Mouse (Mus musculus): ENCODE measurements around the gene Pik3cd. TPM values are rescaled to one million over a fixed set of nuclear protein-coding genes. Genes with fewer than 3 reads are reported as not detected.
"Not testable (repeated sequence)": the region's sequence is repeated elsewhere in the genome, so short reads cannot be mapped to it uniquely, and the experiment has no call there.

Gene Pik3cd
- total and polyA plus RNA-seq, 2 experiments from 2014 or later = 9.7 to 15.9 TPM

DNA sequence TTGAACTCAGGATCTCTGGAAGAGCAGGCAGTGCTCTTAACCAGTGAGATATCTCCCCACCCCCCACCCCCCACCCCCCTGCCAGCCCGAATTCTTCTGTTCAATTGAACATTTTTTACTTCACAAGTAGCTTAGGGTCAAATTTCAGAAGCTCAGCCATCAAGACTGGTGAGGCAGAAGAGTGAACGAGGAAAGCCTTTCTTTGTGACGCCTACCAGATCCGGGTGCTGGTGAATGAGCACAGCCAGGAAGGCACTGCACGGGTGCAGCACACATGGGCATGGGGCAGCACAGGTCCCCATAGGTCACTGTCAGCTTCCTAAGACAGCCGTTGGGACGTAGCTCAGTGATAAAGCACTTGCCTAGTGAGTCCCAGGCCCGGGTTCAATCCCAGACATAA is 82.4 kb downstream of the Pik3cd start:
- WGBS = 41% methylated on average over 8 of the region's 8 CpGs
- TF ChIP-seq CTCF (IDR thresholded peaks at IDR 0.05) = no peak
- Histone ChIP-seq H3K9me3 (ENCODE audit: low read length) (no peaks in the 10 kb centered on the region), H3K4me2 (ENCODE audit: low read depth, low read length, poor library complexity, severe bottlenecking) (no peak overlapping the region), H3K4me1 (ENCODE audit: insufficient read depth, low read length) (no peaks in the 10 kb centered on the region), H3K4me3 (ENCODE audit: low read depth, low read length) (no peak overlapping the region), H3K36me3 (ENCODE audit: insufficient read depth, low read length) (peaks cover 3% of the 10 kb centered on the region; the same call in 1 of the 2 replicates), H3K27ac (ENCODE audit: low read depth, low read length) (no peak overlapping the region), H3K27me3 (ENCODE audit: insufficient read depth, low read length) (no peaks in the 10 kb centered on the region), H3K9ac (replicated peaks; ENCODE audit: low read length, poor library complexity, severe bottlenecking) (no peak overlapping the region)
- DNase-seq (ENCODE audit: low spot score) = no peak
- ATAC-seq (ENCODE audit: low FRiP score) = no peak

DNA sequence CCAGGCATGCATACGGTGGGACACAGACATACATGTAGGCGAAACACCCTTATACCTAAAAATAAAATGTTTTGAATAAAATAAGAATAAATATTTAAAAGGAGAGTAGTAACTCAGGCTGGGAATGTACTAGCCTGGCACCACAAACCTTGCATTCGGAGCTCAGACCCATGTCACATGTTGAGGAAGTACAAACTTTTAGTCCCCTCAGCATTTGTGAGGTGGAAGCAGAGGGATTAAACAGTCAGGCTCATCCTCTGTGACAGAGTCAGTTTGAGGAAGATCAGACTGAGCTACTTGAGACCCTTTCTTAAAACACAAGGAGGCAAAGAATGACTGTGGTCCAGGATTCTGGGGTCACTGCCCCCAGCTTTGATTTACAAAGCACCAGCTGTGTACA is 85.4 kb downstream of the Pik3cd start:
- H3K4me2 ChIP-seq (ENCODE audit: low read depth, low read length, poor library complexity, severe bottlenecking); H3K4me1 ChIP-seq (ENCODE audit: insufficient read depth, low read length); H3K36me3 ChIP-seq (ENCODE audit: insufficient read depth, low read length); ATAC-seq (ENCODE audit: low FRiP score); H3K9me3 ChIP-seq (ENCODE audit: low read length); H3K27ac ChIP-seq (ENCODE audit: low read depth, low read length); H3K4me3 ChIP-seq (ENCODE audit: low read depth, low read length); DNase-seq (ENCODE audit: low spot score); H3K9ac ChIP-seq (replicated peaks; ENCODE audit: low read length, poor library complexity, severe bottlenecking); H3K27me3 ChIP-seq (ENCODE audit: insufficient read depth, low read length): not testable (repeated sequence)
- 95% methylated on average over 3 of the region's 3 CpGs for WGBS

DNA sequence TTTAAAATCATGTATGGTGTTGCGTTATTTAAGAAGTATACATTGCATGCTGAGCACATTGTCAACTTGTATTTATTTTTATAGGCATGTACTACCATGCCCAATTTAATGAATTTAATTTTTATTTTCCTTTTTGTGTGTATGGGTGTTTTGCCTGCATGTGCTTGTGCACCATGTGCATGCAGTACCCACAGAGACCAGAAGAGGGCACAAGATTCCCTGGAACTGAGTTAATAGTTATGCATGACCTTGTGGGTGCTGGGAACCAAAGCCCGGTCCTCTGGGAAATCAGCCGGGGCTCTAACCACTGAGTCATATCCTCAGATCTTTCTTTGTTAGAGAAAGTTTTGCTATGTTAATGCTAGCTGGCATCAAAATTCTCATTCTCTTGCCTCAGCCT is 87.5 kb downstream of the Pik3cd start:
- H3K27ac ChIP-seq (ENCODE audit: low read depth, low read length) = no peak overlapping the region
- H3K27me3 ChIP-seq (ENCODE audit: insufficient read depth, low read length) = no peaks in the 10 kb centered on the region
- no peak overlapping the region for H3K9ac ChIP-seq (replicated peaks; ENCODE audit: low read length, poor library complexity, severe bottlenecking)
- peak; percentile 57 for TF ChIP-seq CTCF (IDR thresholded peaks at IDR 0.05)
- DNase-seq (ENCODE audit: low spot score) (no peak), ATAC-seq (ENCODE audit: low FRiP score) (no peak)
- no peaks in the 10 kb centered on the region for H3K4me1 ChIP-seq (ENCODE audit: insufficient read depth, low read length)
- peaks cover 3% of the 10 kb centered on the region; the same call in 1 of the 2 replicates for H3K36me3 ChIP-seq (ENCODE audit: insufficient read depth, low read length)
- WGBS = over 99% methylated on average over 3 of the region's 3 CpGs
- H3K4me3 ChIP-seq (ENCODE audit: low read depth, low read length) = no peak overlapping the region
- 0 out of 2 replicates have a peak, but pooled peaks cover 2% of the 10 kb centered on the region for H3K9me3 ChIP-seq (ENCODE audit: low read length)
- H3K4me2 ChIP-seq (ENCODE audit: low read depth, low read length, poor library complexity, severe bottlenecking) = no peak overlapping the region

DNA sequence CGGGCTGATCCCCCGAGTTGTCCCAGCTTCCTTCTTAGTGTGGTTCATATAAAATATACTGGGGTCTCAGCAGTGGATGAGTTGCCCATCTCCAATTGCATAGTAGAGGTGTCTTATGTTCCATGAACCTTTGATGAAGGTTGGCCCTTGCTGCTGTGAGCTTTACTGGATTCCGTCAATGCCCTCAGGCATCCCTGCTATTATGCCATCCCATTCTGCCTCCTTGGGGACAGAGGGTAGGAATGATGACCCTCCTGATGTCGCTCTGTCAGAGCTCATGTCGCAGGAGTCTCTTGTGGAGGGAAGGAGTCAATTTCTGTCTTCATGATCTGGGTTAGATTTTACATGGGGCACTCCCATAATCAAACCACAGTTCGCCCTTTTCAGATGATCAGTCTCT is 88.9 kb downstream of the Pik3cd start:
- not testable (repeated sequence) for H3K27me3 ChIP-seq (ENCODE audit: insufficient read depth, low read length); H3K4me2 ChIP-seq (ENCODE audit: low read depth, low read length, poor library complexity, severe bottlenecking); DNase-seq (ENCODE audit: low spot score); H3K4me1 ChIP-seq (ENCODE audit: insufficient read depth, low read length); H3K9me3 ChIP-seq (ENCODE audit: low read length); H3K27ac ChIP-seq (ENCODE audit: low read depth, low read length); H3K9ac ChIP-seq (replicated peaks; ENCODE audit: low read length, poor library complexity, severe bottlenecking); H3K36me3 ChIP-seq (ENCODE audit: insufficient read depth, low read length); ATAC-seq (ENCODE audit: low FRiP score); H3K4me3 ChIP-seq (ENCODE audit: low read depth, low read length)
- WGBS = 68% methylated on average over 6 of the region's 6 CpGs

DNA sequence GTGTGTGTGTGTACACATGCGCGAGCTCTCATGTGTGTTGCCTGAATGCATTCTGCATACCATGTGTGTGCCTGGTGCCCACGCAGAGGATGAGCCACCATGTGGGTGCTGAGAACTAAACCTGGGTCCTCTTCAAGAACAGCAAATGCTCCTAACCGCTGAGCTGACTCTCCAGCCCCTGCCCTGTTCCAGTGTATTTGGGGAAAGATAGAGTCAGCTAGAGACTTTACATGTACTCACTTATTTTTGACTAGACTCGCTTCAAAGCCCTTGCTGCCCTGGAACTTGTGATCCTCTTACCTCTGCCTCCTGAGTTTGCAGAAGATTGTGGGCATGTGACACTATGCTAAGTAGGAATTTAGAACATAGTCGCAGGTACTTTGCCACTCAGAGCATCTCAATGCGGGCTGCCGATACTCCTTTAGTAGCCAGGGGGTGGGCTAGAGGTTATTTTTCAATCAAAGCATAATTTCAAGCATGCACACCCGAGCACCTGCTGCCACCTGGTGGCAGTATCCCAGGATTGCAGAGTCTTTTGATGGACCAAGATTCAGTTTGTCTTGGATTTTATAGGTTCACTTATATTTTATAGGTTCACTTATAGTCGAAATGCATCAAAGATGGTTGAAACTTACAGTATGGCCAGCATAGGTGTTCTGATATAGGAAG is 90.9 kb downstream of the Pik3cd start:
- 49% methylated on average over 10 of the region's 10 CpGs for WGBS
- Histone ChIP-seq H3K9ac (replicated peaks; ENCODE audit: low read length, poor library complexity, severe bottlenecking) (no peak overlapping the region), H3K4me3 (ENCODE audit: low read depth, low read length) (no peak overlapping the region), H3K36me3 (ENCODE audit: insufficient read depth, low read length) (peaks cover 3% of the 10 kb centered on the region; the same call in 1 of the 2 replicates), H3K4me2 (ENCODE audit: low read depth, low read length, poor library complexity, severe bottlenecking) (no peak overlapping the region), H3K27ac (ENCODE audit: low read depth, low read length) (no peak overlapping the region), H3K27me3 (ENCODE audit: insufficient read depth, low read length) (no peaks in the 10 kb centered on the region), H3K4me1 (ENCODE audit: insufficient read depth, low read length) (peaks cover 5% of the 10 kb centered on the region; the same call in 1 of the 2 replicates), H3K9me3 (ENCODE audit: low read length) (0 out of 2 replicates have a peak, but pooled peaks cover 2% of the 10 kb centered on the region)
- DNase-seq (ENCODE audit: low spot score) (peak; percentile 79), ATAC-seq (ENCODE audit: low FRiP score) (no peak)
- TF ChIP-seq CTCF (IDR thresholded peaks at IDR 0.05) = peak; percentile 94

DNA sequence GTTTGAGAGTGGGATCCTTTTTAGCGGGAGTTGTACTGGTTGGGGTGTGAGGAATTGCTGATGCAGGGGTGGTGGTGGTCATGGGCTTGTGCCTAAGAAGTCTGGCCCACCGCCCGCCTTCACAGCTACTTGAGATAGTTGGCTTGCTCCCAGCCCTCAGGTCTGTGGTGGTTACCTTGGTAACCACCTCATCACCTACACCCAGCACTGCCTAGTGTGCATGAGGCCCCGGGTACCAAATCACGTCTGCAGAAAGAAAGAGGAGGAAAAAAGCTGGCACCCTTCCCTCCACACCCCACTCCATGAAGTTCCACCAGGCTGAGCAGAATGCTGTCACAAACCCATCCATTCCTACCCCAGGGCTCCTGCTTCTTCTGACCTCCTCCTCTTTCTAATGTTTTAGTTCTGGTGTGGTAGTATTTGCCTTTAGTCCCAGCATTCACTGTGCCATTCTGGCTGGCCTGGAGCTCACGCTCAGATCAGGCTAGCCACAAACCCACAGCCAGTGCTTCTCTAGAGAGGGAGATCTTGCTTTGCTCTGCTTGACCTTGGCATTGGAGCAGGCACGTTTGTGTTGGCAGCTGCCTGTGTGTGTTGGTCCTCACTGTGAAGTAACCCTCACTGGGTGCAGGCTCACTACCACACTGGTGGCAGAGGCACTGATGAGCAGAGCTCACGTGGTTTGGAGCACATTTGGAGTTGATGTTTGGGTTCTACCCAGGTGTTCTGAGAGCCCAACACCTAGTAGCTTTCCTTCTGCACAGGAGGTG is 92.9 kb downstream of the Pik3cd start:
- Histone ChIP-seq H3K4me1 (ENCODE audit: insufficient read depth, low read length) (peaks cover 5% of the 10 kb centered on the region; the same call in 1 of the 2 replicates), H3K4me2 (ENCODE audit: low read depth, low read length, poor library complexity, severe bottlenecking) (no peak overlapping the region), H3K27me3 (ENCODE audit: insufficient read depth, low read length) (no peaks in the 10 kb centered on the region), H3K4me3 (ENCODE audit: low read depth, low read length) (no peak overlapping the region), H3K9ac (replicated peaks; ENCODE audit: low read length, poor library complexity, severe bottlenecking) (no peak overlapping the region), H3K9me3 (ENCODE audit: low read length) (0 out of 2 replicates have a peak, but pooled peaks cover 2% of the 10 kb centered on the region), H3K36me3 (ENCODE audit: insufficient read depth, low read length) (no peaks in the 10 kb centered on the region), H3K27ac (ENCODE audit: low read depth, low read length) (no peak overlapping the region)
- no peak for TF ChIP-seq CTCF (IDR thresholded peaks at IDR 0.05)
- WGBS = 63% methylated on average over 8 of the region's 8 CpGs
- ATAC-seq (ENCODE audit: low FRiP score) (no peak), DNase-seq (ENCODE audit: low spot score) (peak; percentile 49)
